Mouse (Mus musculus): Measurements from ENCODE around the gene Pfdn2.

Pfdn2 gene

DNA sequence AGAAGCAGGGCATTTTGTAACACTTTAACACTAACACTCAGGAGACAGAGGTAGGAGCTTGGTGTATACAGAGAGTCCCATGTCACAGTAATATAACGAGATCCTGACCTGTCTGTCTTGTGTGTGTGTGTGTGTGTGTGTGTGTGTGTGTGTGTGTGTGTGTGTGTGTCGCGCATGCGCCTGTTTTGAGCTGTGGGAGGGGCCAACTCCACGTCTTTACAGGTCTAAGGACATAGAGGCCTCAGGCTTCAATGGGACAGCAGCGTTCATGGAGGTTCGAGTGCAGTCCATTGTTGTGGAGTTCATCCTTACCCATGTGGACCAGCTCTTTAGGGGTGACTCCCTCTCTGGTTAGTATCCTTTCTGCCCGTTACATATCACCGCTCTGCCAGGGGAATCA lies 57.5 kb downstream of the Pfdn2 start:
- no peak for DNase-seq (ENCODE audit: extremely low spot score, low spot score)

DNA sequence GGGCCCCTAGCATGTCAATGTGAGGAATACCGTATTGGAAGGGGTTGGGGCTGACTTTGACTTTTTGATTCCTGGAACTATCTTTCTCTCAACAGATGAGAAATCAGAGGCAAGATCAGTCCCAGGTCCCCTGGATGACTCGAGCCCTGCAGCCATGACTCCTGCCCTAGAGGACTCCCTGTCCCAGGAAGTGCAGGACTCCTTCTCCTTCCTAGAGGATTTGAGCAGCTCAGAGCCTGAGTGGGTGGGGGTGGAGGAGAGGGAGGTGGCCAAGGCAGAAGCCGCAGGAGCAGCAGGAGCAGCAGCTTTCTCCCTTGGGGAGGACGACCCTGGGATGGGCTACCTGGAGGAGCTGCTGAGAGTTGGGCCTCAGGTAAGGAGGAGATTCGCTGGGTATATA lies 61.8 kb downstream of the Pfdn2 start:
- DNase-seq (ENCODE audit: extremely low spot score, low spot score) = no peak
